Mouse (Mus musculus): ENCODE data around the gene Fam160b1. TPM values are rescaled to one million over a fixed set of nuclear protein-coding genes. Genes with fewer than 3 reads are reported as not detected.

Gene Fam160b1
- polyA plus RNA-seq, 1 experiment from 2014 or later, result 7.8 TPM

DNA sequence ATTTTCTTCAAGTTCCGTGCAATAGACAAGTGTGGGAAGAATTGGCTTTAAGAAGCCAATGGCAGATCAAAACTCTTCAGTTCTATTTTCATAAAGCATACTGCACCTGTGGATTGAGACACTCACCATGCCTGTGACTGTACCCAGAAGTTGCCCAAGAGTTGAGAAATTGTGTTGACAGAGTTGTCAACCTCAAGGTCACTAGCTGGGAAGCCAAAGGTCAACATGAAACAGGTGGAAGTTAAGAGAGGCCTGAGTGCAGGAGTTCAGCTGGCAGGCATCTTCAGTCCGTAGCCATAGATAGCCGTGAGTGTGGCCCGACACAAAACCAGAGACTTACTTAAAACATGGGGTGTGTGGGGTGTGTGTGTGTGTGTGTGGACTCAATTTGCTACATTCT is 6.7 kb downstream of the Fam160b1 start:
- Histone ChIP-seq H3K4me2 (ENCODE audit: low read depth, low read length) (peak overlapping the region; percentile 49), H3K4me1 (ENCODE audit: insufficient read depth) (peaks cover 43% of the 10 kb centered on the region)

DNA sequence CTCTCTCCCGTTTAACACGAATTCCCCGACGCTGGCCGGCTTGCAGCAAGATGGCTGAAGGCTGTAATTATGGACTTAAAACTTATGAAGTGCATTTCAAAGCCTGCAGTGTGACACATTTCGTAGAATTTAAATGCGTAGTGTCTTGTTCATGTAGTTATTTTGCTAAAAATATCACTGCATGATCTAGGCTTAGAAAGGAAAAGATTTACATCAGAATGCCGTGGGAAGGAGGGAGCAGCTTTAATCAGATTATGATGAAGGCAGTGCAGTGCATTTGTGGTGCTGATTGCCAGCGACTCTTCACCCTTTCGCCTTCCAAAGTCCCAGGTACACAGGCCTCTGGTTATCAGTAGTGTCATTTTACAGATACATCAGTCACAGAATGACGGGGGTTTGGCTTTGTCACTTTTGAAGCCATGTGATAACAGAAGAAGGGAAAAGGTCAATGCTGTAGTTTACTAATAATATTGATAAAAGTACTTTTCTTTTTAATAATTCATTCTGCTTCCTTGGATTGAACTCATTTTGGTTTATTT is 7.4 kb downstream of the Fam160b1 start:
- Histone ChIP-seq H3K36me3 (replicated peaks; ENCODE audit: insufficient read depth, low read length) (peaks cover 43% of the 10 kb centered on the region), H3K4me2 (ENCODE audit: low read depth, low read length) (peak overlapping the region; percentile 49; the same call in 1 of the 2 replicates), H3K9ac (replicated peaks) (peak overlapping the region; percentile 48; the same call in 1 of the 2 replicates), H3K27me3 (ENCODE audit: insufficient read depth, low read length) (no peaks in the 10 kb centered on the region), H3K4me3 (ENCODE audit: low read depth, low read length) (no peak overlapping the region), H3K4me1 (ENCODE audit: insufficient read depth) (peaks cover 37% of the 10 kb centered on the region), H3K27ac (ENCODE audit: low read depth) (peak overlapping the region; percentile 95), H3K9me3 (ENCODE audit: low read length) (no peaks in the 10 kb centered on the region)
- TF ChIP-seq EP300 (IDR thresholded peaks at IDR 0.05; ENCODE audit: low read depth) (no peak), CTCF (IDR thresholded peaks at IDR 0.05; ENCODE audit: low read depth) (no peak)
- ATAC-seq (peak; percentile 22), DNase-seq (no peak)
- WGBS (ENCODE audit: insufficient replicate concordance), result 67% methylated on average over 11 of the region's 11 CpGs

More for the DNA sequence above, 6.7 kb downstream of the Fam160b1 start:
- DNase-seq (peak; percentile 70), ATAC-seq (peak; percentile 82)
- peak overlapping the region; percentile 95 for H3K27ac ChIP-seq (ENCODE audit: low read depth)
- 37% methylated on average over 4 of the region's 4 CpGs for WGBS (ENCODE audit: insufficient replicate concordance)
- TF ChIP-seq CTCF (IDR thresholded peaks at IDR 0.05; ENCODE audit: low read depth) (no peak), EP300 (IDR thresholded peaks at IDR 0.05; ENCODE audit: low read depth) (peak; percentile 86)
- H3K4me3 ChIP-seq (ENCODE audit: low read depth, low read length), result no peak overlapping the region
- no peaks in the 10 kb centered on the region for H3K9me3 ChIP-seq (ENCODE audit: low read length)
- H3K36me3 ChIP-seq (replicated peaks; ENCODE audit: insufficient read depth, low read length), result peaks cover 36% of the 10 kb centered on the region
- peak overlapping the region; percentile 48; the same call in 1 of the 2 replicates for H3K9ac ChIP-seq (replicated peaks)
- no peaks in the 10 kb centered on the region for H3K27me3 ChIP-seq (ENCODE audit: insufficient read depth, low read length)

GRCm38 (mm10) chr19:57373276-57373811 is 12.9 kb downstream of the Fam160b1 start:
- DNase-seq, result no peak
- TF ChIP-seq EP300 (IDR thresholded peaks at IDR 0.05; ENCODE audit: low read depth), result no peak
- no peak for TF ChIP-seq CTCF (IDR thresholded peaks at IDR 0.05; ENCODE audit: low read depth)
- peaks cover 91% of the 10 kb centered on the region for H3K36me3 ChIP-seq (replicated peaks; ENCODE audit: insufficient read depth, low read length)
- H3K27me3 ChIP-seq (ENCODE audit: insufficient read depth, low read length), result no peaks in the 10 kb centered on the region
- peaks cover 6% of the 10 kb centered on the region for H3K4me1 ChIP-seq (ENCODE audit: insufficient read depth)
- 84% methylated on average over 8 of the region's 8 CpGs for WGBS (ENCODE audit: insufficient replicate concordance)
- no peak overlapping the region for H3K4me3 ChIP-seq (ENCODE audit: low read depth, low read length)
- H3K9me3 ChIP-seq (ENCODE audit: low read length), result no peaks in the 10 kb centered on the region
- H3K9ac ChIP-seq (replicated peaks), result no peak overlapping the region
- no peak overlapping the region for H3K27ac ChIP-seq (ENCODE audit: low read depth)
- no peak for ATAC-seq
- no peak overlapping the region for H3K4me2 ChIP-seq (ENCODE audit: low read depth, low read length)

DNA sequence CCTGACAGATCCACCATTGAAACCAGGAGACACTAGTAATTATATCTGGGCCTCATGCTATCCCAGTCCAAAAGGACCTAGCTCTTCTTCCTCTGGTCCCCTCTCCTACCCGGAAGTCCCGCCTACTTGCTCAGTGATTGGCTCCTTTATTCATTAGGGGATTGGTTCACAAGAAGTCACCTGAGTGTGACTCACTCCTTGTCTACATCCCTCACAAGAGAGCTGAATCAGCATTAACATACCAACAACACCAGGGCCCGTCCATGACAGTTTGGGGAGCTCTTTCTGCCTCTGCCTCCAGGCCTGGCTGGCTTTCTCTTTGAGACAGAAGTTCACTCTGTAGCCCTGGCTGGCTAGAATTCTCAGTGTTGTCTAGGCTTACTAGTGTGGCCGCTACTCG is 14.7 kb downstream of the Fam160b1 start:
- no peak overlapping the region for H3K4me3 ChIP-seq (ENCODE audit: low read depth, low read length)
- no peaks in the 10 kb centered on the region for H3K27me3 ChIP-seq (ENCODE audit: insufficient read depth, low read length)
- no peak overlapping the region for H3K4me2 ChIP-seq (ENCODE audit: low read depth, low read length)
- no peaks in the 10 kb centered on the region for H3K9me3 ChIP-seq (ENCODE audit: low read length)
- ATAC-seq (peak; percentile 45), DNase-seq (no peak)
- TF ChIP-seq CTCF (IDR thresholded peaks at IDR 0.05; ENCODE audit: low read depth), result no peak
- TF ChIP-seq EP300 (IDR thresholded peaks at IDR 0.05; ENCODE audit: low read depth), result no peak
- 88% methylated on average over 5 of the region's 5 CpGs for WGBS (ENCODE audit: insufficient replicate concordance)
- no peak overlapping the region for H3K27ac ChIP-seq (ENCODE audit: low read depth)
- H3K4me1 ChIP-seq (ENCODE audit: insufficient read depth), result no peaks in the 10 kb centered on the region
- H3K36me3 ChIP-seq (replicated peaks; ENCODE audit: insufficient read depth, low read length), result peaks cover 88% of the 10 kb centered on the region
- no peak overlapping the region for H3K9ac ChIP-seq (replicated peaks)

GRCm38 (mm10) chr19:57375746-57376145 is 15.3 kb downstream of the Fam160b1 start:
- 88% methylated on average over 11 of the region's 11 CpGs for WGBS (ENCODE audit: insufficient replicate concordance)

DNA sequence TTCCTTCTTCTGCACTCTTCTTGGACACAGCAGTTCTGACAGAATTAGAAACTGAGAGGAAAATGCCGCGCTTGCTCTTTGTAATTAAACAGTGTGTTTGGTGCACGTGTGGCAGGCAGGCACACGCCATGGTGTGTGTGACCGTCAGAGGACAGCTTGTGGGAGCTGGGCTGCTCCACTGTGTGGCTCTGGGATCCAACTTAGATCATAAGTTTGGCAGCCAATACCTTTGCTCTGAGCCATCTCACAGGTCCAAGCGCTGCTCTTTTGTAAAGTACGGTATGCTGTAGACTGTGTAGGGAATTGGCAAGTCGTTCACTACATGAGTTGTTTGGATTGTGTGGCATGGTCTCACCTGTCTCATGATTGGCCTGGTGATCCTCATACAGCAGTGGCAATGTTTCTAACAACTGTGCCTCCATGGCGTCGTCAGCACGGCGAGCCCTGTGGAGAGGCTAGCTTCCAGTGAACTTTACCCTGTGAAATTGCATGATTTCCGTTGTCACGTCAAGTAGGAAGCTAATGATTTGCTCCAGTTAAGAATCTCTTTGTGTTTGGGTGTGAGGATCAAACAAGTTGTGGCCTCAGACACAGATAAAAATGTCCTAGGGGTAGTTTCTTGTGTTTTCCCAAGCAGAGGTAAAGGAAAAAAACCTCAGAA is 16.7 kb downstream of the Fam160b1 start:
- 73% methylated on average over 14 of the region's 14 CpGs for WGBS (ENCODE audit: insufficient replicate concordance)
- H3K27ac ChIP-seq (ENCODE audit: low read depth), result peak overlapping the region; percentile 60; the same call in 1 of the 2 replicates
- ATAC-seq, result peak; percentile 73
- DNase-seq, result no peak
- H3K36me3 ChIP-seq (replicated peaks; ENCODE audit: insufficient read depth, low read length), result peaks cover 89% of the 10 kb centered on the region
- H3K9me3 ChIP-seq (ENCODE audit: low read length), result no peaks in the 10 kb centered on the region
- H3K4me3 ChIP-seq (ENCODE audit: low read depth, low read length), result no peak overlapping the region
- no peaks in the 10 kb centered on the region for H3K27me3 ChIP-seq (ENCODE audit: insufficient read depth, low read length)
- H3K4me2 ChIP-seq (ENCODE audit: low read depth, low read length), result no peak overlapping the region
- no peaks in the 10 kb centered on the region for H3K4me1 ChIP-seq (ENCODE audit: insufficient read depth)
- no peak overlapping the region for H3K9ac ChIP-seq (replicated peaks)
- TF ChIP-seq CTCF (IDR thresholded peaks at IDR 0.05; ENCODE audit: low read depth) (no peak), EP300 (IDR thresholded peaks at IDR 0.05; ENCODE audit: low read depth) (no peak)

More at GRCm38 (mm10) chr19:57375746-57376145, 15.3 kb downstream of the Fam160b1 start:
- Histone ChIP-seq H3K4me3 (ENCODE audit: low read depth, low read length) (no peak overlapping the region), H3K9me3 (ENCODE audit: low read length) (no peaks in the 10 kb centered on the region), H3K27me3 (ENCODE audit: insufficient read depth, low read length) (no peaks in the 10 kb centered on the region), H3K9ac (replicated peaks) (no peak overlapping the region), H3K36me3 (replicated peaks; ENCODE audit: insufficient read depth, low read length) (peaks cover 88% of the 10 kb centered on the region), H3K4me2 (ENCODE audit: low read depth, low read length) (no peak overlapping the region), H3K27ac (ENCODE audit: low read depth) (no peak overlapping the region), H3K4me1 (ENCODE audit: insufficient read depth) (no peaks in the 10 kb centered on the region)
- no peak for ATAC-seq
- DNase-seq, result no peak
- TF ChIP-seq CTCF (IDR thresholded peaks at IDR 0.05; ENCODE audit: low read depth) (no peak), EP300 (IDR thresholded peaks at IDR 0.05; ENCODE audit: low read depth) (no peak)
